Mouse (Mus musculus) bone marrow macrophage, adult 2 months (primary cell): ENCODE data around the gene St3gal3.

Experiments
- CTCF ChIP-seq: IDR thresholded peaks from 2 replicates; pipeline ENCODE4 v1.5.1; 2012; ENCODE audit warnings: low read depth, mild to moderate bottlenecking, low read length, moderate library complexity
- POLR2A ChIP-seq: IDR thresholded peaks from 2 replicates; pipeline ENCODE4 v1.6.1; 2012; ENCODE audit warnings: mild to moderate bottlenecking, low read depth, low read length, borderline replicate concordance

DNA sequence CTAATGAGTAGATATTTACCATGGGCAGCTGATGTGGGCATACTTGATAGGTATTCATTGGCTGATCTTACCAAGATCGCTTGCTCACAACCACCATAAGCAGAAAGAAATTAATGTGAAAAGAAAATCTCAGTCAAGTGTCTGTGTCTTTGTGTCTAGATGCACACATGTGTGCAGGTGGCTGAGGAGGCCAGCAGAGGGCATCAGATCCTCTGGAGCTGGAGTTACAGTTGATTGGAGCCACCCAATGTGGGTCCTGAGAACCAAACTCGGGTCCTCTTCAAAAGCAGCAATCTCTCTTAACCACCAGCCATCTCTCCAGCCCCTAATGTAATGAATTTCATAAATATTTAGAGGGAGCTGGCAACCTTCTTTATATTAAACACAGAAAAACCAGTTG, 99.6 kb downstream of the St3gal3 start:
- no peak for TF ChIP-seq CTCF
- TF ChIP-seq POLR2A, result no peak
